In the genomic region with DNA sequence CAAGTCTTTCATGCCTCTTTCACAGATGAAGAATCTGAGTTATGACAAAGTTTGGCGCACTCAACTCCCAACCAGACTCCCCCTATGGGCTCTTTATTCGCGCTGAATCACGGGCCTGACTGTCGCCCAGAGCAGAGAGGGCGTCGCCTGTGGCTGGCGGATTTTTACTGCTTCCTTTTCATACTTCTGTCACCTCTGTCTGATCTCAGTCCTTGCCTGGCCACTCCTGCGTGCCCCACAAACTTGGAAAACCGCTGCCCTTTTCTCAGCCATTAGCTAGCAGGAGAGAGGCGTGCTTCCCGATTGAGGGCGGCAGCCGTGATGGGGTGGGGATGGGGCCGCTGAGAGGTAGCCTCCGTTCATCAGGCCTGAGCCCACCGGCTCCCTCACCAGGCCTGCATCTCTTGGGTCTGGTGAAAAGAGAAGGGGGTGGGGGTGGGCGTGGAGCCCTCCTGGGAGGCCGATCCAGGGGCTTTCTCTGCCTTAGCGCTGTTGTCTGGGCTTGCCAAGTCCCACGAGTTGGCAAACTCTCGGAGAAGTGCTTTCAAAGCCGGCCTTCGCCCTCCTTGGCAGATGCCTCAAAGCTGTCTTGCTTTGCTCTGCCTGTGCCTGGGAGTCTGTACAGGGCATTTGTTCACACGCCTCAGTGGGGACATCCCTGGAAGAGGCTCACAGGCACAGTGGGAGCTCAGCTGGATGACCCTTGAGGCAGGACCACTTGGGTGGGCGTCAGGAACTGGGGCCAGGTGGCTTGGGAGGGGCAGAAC, we compare ENCODE assay signal across 8 mouse cellular contexts.
DNase-seq lines count a peak whose midpoint lies in the region; ATAC-seq and TF ChIP-seq lines count a peak whose summit lies in the region.

No protein-coding gene starts in this region.

- no peak for TF ChIP-seq EP300 in heart, postnatal 0 days (IDR thresholded peaks at IDR 0.05; ENCODE audit: low read depth)
- TF ChIP-seq EP300 in stomach, postnatal 0 days (optimal IDR thresholded peaks at IDR 0.05), result no peak

- no peak for DNase-seq in frontal cortex, postnatal 25 days (ENCODE audit: low spot score in 2 of 2)
- DNase-seq in heart, postnatal 0 days (ENCODE audit: low spot score), result peak; percentile 40
- DNase-seq in kidney, postnatal 14 days, result peak; percentile 70
- peak; percentile 64 for DNase-seq in neural tube, embryonic 10.5 days (ENCODE audit: extremely low spot score, low spot score)
- DNase-seq in stomach, postnatal 0 days (ENCODE audit: low spot score), result peak; percentile 39

- no peaks in the 10 kb centered on the region for H3K9me3 ChIP-seq in forebrain, embryonic 12.5 days
- no peaks in the 10 kb centered on the region for H3K9me3 ChIP-seq in heart, postnatal 0 days (replicated peaks; ENCODE audit: control insufficient read depth, low read length)
- H3K9me3 ChIP-seq in liver, embryonic 12.5 days (replicated peaks), result no peaks in the 10 kb centered on the region
- H3K9me3 ChIP-seq in stomach, postnatal 0 days (ENCODE audit: control insufficient read depth, low read length), result no peaks in the 10 kb centered on the region

- H3K9ac ChIP-seq in forebrain, embryonic 12.5 days, result peak overlapping the region; percentile 47
- peak overlapping the region; percentile 56 for H3K9ac ChIP-seq in heart, postnatal 0 days (replicated peaks; ENCODE audit: low read depth, low read length)
- no peak overlapping the region for H3K9ac ChIP-seq in liver, embryonic 12.5 days
- peak overlapping the region; percentile 48 for H3K9ac ChIP-seq in stomach, postnatal 0 days (ENCODE audit: low read length)

- H3K4me3 ChIP-seq in forebrain, embryonic 12.5 days (replicated peaks), result peak overlapping the region; percentile 33
- peak overlapping the region; percentile 31 for H3K4me3 ChIP-seq in heart, postnatal 0 days (ENCODE audit: low read depth, low read length)
- peak overlapping the region; percentile 24 for H3K4me3 ChIP-seq in liver, embryonic 12.5 days
- peak overlapping the region; percentile 29 for H3K4me3 ChIP-seq in stomach, postnatal 0 days (ENCODE audit: low read depth, low read length)

- no peak overlapping the region for H3K27ac ChIP-seq in forebrain, embryonic 12.5 days
- peak overlapping the region; percentile 60 for H3K27ac ChIP-seq in heart, postnatal 0 days (ENCODE audit: low read depth)
- no peak overlapping the region for H3K27ac ChIP-seq in liver, embryonic 12.5 days
- peak overlapping the region; percentile 65 for H3K27ac ChIP-seq in stomach, postnatal 0 days (replicated peaks)

- peaks cover 17% of the 10 kb centered on the region for H3K4me1 ChIP-seq in forebrain, embryonic 12.5 days
- peaks cover 11% of the 10 kb centered on the region for H3K4me1 ChIP-seq in heart, postnatal 0 days (ENCODE audit: control insufficient read depth, insufficient read depth)
- H3K4me1 ChIP-seq in liver, embryonic 12.5 days, result peaks cover 7% of the 10 kb centered on the region; the same call in 1 of the 2 replicates
- H3K4me1 ChIP-seq in stomach, postnatal 0 days (replicated peaks; ENCODE audit: control insufficient read depth, insufficient read depth), result peaks cover 2% of the 10 kb centered on the region

- H3K27me3 ChIP-seq in forebrain, embryonic 12.5 days, result peaks cover 21% of the 10 kb centered on the region
- H3K27me3 ChIP-seq in heart, postnatal 0 days (ENCODE audit: control insufficient read depth, insufficient read depth, low read length), result no peaks in the 10 kb centered on the region
- peaks cover 19% of the 10 kb centered on the region for H3K27me3 ChIP-seq in liver, embryonic 12.5 days (replicated peaks)
- no peaks in the 10 kb centered on the region for H3K27me3 ChIP-seq in stomach, postnatal 0 days (ENCODE audit: control insufficient read depth, insufficient read depth, low read length)

- TF ChIP-seq CTCF in heart, postnatal 0 days (IDR thresholded peaks at IDR 0.05; ENCODE audit: low read depth), result no peak
- TF ChIP-seq CTCF in stomach, postnatal 0 days (IDR thresholded peaks at IDR 0.05; ENCODE audit: low read depth), result peak; percentile 43

- WGBS in forebrain, embryonic 12.5 days, result under 1% methylated on average over 25 of the region's 26 CpGs
- 3% methylated on average over 26 of the region's 26 CpGs for WGBS in heart, postnatal 0 days
- 6% methylated on average over 26 of the region's 26 CpGs for WGBS in liver, embryonic 12.5 days (ENCODE audit: insufficient replicate concordance)
- 5% methylated on average over 26 of the region's 26 CpGs for WGBS in stomach, postnatal 0 days

- peak; percentile 73 for ATAC-seq in frontal cortex, adult (ENCODE audit: low TSS enrichment)
- peak; percentile 58; the same call in 1 of the 2 replicates for ATAC-seq in forebrain, embryonic 12.5 days (ENCODE audit: low FRiP score)
- ATAC-seq in heart, postnatal 0 days (ENCODE audit: insufficient read depth, low read depth), result peak; percentile 70
- ATAC-seq in liver, embryonic 12.5 days, result no peak
- peak; percentile 68; the same call in 1 of the 2 replicates for ATAC-seq in stomach, postnatal 0 days (ENCODE audit: low FRiP score, low TSS enrichment)

- H3K36me3 ChIP-seq in forebrain, embryonic 12.5 days (replicated peaks), result no peaks in the 10 kb centered on the region
- H3K36me3 ChIP-seq in heart, postnatal 0 days (replicated peaks; ENCODE audit: control insufficient read depth, insufficient read depth, low read length), result no peaks in the 10 kb centered on the region
- H3K36me3 ChIP-seq in liver, embryonic 12.5 days, result no peaks in the 10 kb centered on the region
- no peaks in the 10 kb centered on the region for H3K36me3 ChIP-seq in stomach, postnatal 0 days (ENCODE audit: control insufficient read depth, insufficient read depth, low read length)

- H3K4me2 ChIP-seq in forebrain, embryonic 12.5 days, result peak overlapping the region; percentile 64
- H3K4me2 ChIP-seq in heart, postnatal 0 days (ENCODE audit: low read depth, low read length), result peak overlapping the region; percentile 62
- peak overlapping the region; percentile 54 for H3K4me2 ChIP-seq in liver, embryonic 12.5 days
- H3K4me2 ChIP-seq in stomach, postnatal 0 days (replicated peaks; ENCODE audit: low read depth), result peak overlapping the region; percentile 77

Comparison
In these comparisons a context has a peak if more than half of its experiments do, and no peak if none do; other contexts are left out.
1. DNase-seq: peak in heart, postnatal 0 days (single experiment), kidney, postnatal 14 days (single experiment), neural tube, embryonic 10.5 days (single experiment) and stomach, postnatal 0 days (single experiment); none in frontal cortex, postnatal 25 days (0 of 2).
2. H3K27ac ChIP-seq: peak in heart, postnatal 0 days (single experiment) and stomach, postnatal 0 days (single experiment); none in forebrain, embryonic 12.5 days (single experiment) and liver, embryonic 12.5 days (single experiment).
3. Peak in every context shown above with its lines, with median percentiles within 50 percentile points of each other: H3K4me2 ChIP-seq and H3K4me3 ChIP-seq.